Mouse (Mus musculus) heart, postnatal 0 days (tissue): Measurements from ENCODE around the gene Galp. TPM values are rescaled to one million over a fixed set of nuclear protein-coding genes. Genes with fewer than 3 reads are reported as not detected.
"Not testable (repeated sequence)": the region's sequence is repeated elsewhere in the genome, so short reads cannot be mapped to it uniquely, and the experiment has no call there.

ENCODE experiments used
- ATAC-seq: fragments of 200-750 bp; cut with Nextera tagmentation; 2 replicates; pipeline ENCODE4 v1.8.0; 2017; ENCODE audit warnings: low read depth, moderate number of reproducible peaks, moderate library complexity; ENCODE audit not compliant: insufficient read depth
- DNase-seq: peaks from one replicate; pipeline ENCODE4 v3.0.0-alpha.2; 2016; ENCODE audit warnings: low spot score
- H3K27ac ChIP-seq: fragments of 300-500 bp; sonication (generic); 2 replicates; pipeline ENCODE4 v1.5.1; 2014; ENCODE audit warnings: low read depth, mild to moderate bottlenecking
- H3K27me3 ChIP-seq: fragments of 300-500 bp; sonication (generic); 2 replicates; pipeline ENCODE4 v1.6.1; 2014; ENCODE audit warnings: low read length, mixed read lengths; ENCODE audit not compliant: control insufficient read depth, insufficient read depth
- H3K36me3 ChIP-seq: fragments of 300-500 bp; sonication (generic); replicated peaks from 2 replicates; pipeline ENCODE4 v1.6.1; 2014; ENCODE audit warnings: low read length, mixed read lengths; ENCODE audit not compliant: control insufficient read depth, insufficient read depth
- H3K4me1 ChIP-seq: fragments of 300-500 bp; sonication (generic); 2 replicates; pipeline ENCODE4 v1.6.1; 2014; ENCODE audit warnings: antibody characterized with exemption; ENCODE audit not compliant: control insufficient read depth, insufficient read depth
- H3K4me2 ChIP-seq: fragments of 300-500 bp; sonication (generic); 2 replicates; pipeline ENCODE4 v1.6.1; 2014; ENCODE audit warnings: low read depth, mild to moderate bottlenecking, low read length, moderate library complexity
- H3K4me3 ChIP-seq: fragments of 300-500 bp; sonication (generic); 2 replicates; pipeline ENCODE4 v1.5.1; 2014; ENCODE audit warnings: low read depth, low read length
- H3K9ac ChIP-seq: fragments of 300-500 bp; sonication (generic); replicated peaks from 2 replicates; pipeline ENCODE4 v1.6.1; 2014; ENCODE audit warnings: low read depth, low read length, mixed read lengths
- H3K9me3 ChIP-seq: fragments of 300-500 bp; sonication (generic); replicated peaks from 2 replicates; pipeline ENCODE4 v1.6.1; 2016; ENCODE audit warnings: low read length; ENCODE audit not compliant: control insufficient read depth
- CTCF ChIP-seq: IDR thresholded peaks from 2 replicates; pipeline ENCODE4 v1.5.1; 2016; ENCODE audit warnings: antibody characterized with exemption, control low read depth, low read depth
- EP300 ChIP-seq: IDR thresholded peaks from 2 replicates; pipeline ENCODE4 v1.6.1; 2016; ENCODE audit warnings: antibody characterized with exemption, low read depth
- WGBS: fragments of 180-500 bp; shearing (Covaris S2); extraction: QIAGEN DNeasy Blood & Tissue Kit; methylation state at CpG from one replicate; pipeline ENCODE4 v1.1.7; 2014; 5-methylcytosine and 5-hydroxymethylcytosine counted together
- polyA plus RNA-seq: library from polyadenylated mRNA; unstranded; fragments of >200 nt; fragmentation: Nextera tagmentation; extraction: Ambion mirVana; gene quantifications from 2 replicates; pipeline ENCODE4 v1.2.1, GENCODE M21; 2015
- total RNA-seq: library from RNA; depleted of rRNA; stranded (reverse); fragments of >200 nt; gene quantifications from 2 replicates; pipeline ENCODE4 v1.2.3, GENCODE M21; 2014; ENCODE audit warnings: low replicate concordance

The Galp gene
- total and polyA plus RNA-seq, 2 experiments from 2014 or later = not detected

- WGBS = 43% methylated on average over 5 of the region's 5 CpGs
- DNase-seq (no peak), ATAC-seq (no peak)
- H3K4me2 ChIP-seq = no peak overlapping the region
- H3K9me3 ChIP-seq = no peaks in the 10 kb centered on the region
- H3K9ac ChIP-seq = no peak overlapping the region
- H3K4me3 ChIP-seq = no peak overlapping the region
- H3K27ac ChIP-seq = no peak overlapping the region
- TF ChIP-seq EP300 (no peak), CTCF (no peak; the same call in 1 of the 2 replicates)
- H3K36me3 ChIP-seq = no peaks in the 10 kb centered on the region
- H3K4me1 ChIP-seq = no peaks in the 10 kb centered on the region
- H3K27me3 ChIP-seq = no peaks in the 10 kb centered on the region
Measured at GRCm38 (mm10) chr7:6213144-6213543, 16.3 kb downstream of the Galp start.

GRCm38 (mm10) chr7:6214691-6215090, 17.8 kb downstream of the Galp start:
- not testable (repeated sequence) for H3K4me3 ChIP-seq, H3K9ac ChIP-seq, H3K36me3 ChIP-seq, ATAC-seq, H3K4me1 ChIP-seq, H3K27ac ChIP-seq, H3K9me3 ChIP-seq, H3K27me3 ChIP-seq, H3K4me2 ChIP-seq, DNase-seq
- WGBS = 58% methylated on average over 3 of the region's 4 CpGs

GRCm38 (mm10) chr7:6220147-6220546, 23.3 kb downstream of the Galp start:
- no peak for DNase-seq
- WGBS = 57% methylated on average over 3 of the region's 3 CpGs

GRCm38 (mm10) chr7:6221978-6222377, 25.1 kb downstream of the Galp start, which contains the start of gene Zscan5b:
Gene Zscan5b (plus strand): TSS chr7:6222278.
- no peak within 1 kb of the TSS for H3K9ac ChIP-seq
- H3K27me3 ChIP-seq = no peaks in the 10 kb centered on the region
- H3K4me2 ChIP-seq = no peak within 1 kb of the TSS
- ATAC-seq = no peak
- no peak within 1 kb of the TSS for H3K27ac ChIP-seq
- H3K36me3 ChIP-seq = no peaks in the 10 kb centered on the region
- no peak within 1 kb of the TSS for H3K4me3 ChIP-seq
- no peak for DNase-seq
- H3K9me3 ChIP-seq = 0 out of 2 replicates have a peak, but pooled peaks cover 3% of the 10 kb centered on the region
- 87% methylated on average over 12 of the region's 12 CpGs for WGBS
- H3K4me1 ChIP-seq = no peaks in the 10 kb centered on the region
- TF ChIP-seq CTCF (no peak), EP300 (no peak)

More at GRCm38 (mm10) chr7:6220147-6220546, 23.3 kb downstream of the Galp start:
- no peaks in the 10 kb centered on the region for H3K4me1 ChIP-seq
- TF ChIP-seq EP300 (no peak), CTCF (no peak)
- no peaks in the 10 kb centered on the region for H3K36me3 ChIP-seq
- H3K9me3 ChIP-seq = 0 out of 2 replicates have a peak, but pooled peaks cover 2% of the 10 kb centered on the region
- H3K4me2 ChIP-seq = no peak overlapping the region
- H3K4me3 ChIP-seq = no peak overlapping the region
- no peaks in the 10 kb centered on the region for H3K27me3 ChIP-seq
- H3K9ac ChIP-seq = no peak overlapping the region
- no peak for ATAC-seq
- H3K27ac ChIP-seq = no peak overlapping the region

- H3K4me3 ChIP-seq, H3K27ac ChIP-seq, H3K9me3 ChIP-seq, H3K4me1 ChIP-seq, H3K9ac ChIP-seq, H3K36me3 ChIP-seq, ATAC-seq, H3K27me3 ChIP-seq, H3K4me2 ChIP-seq, DNase-seq: not testable (repeated sequence)
- 52% methylated on average over 8 of the region's 8 CpGs for WGBS
Measured at GRCm38 (mm10) chr7:6228491-6228890, 31.6 kb downstream of the Galp start.

GRCm38 (mm10) chr7:6239787-6240186, 42.9 kb downstream of the Galp start:
- ATAC-seq (no peak), DNase-seq (no peak)
- Histone ChIP-seq H3K9ac (no peak overlapping the region), H3K4me1 (no peaks in the 10 kb centered on the region), H3K27ac (no peak overlapping the region), H3K4me3 (no peak overlapping the region), H3K9me3 (no peaks in the 10 kb centered on the region), H3K36me3 (no peaks in the 10 kb centered on the region), H3K4me2 (no peak overlapping the region), H3K27me3 (no peaks in the 10 kb centered on the region)
- 44% methylated on average over 11 of the region's 11 CpGs for WGBS
- no peak for TF ChIP-seq CTCF
- no peak for TF ChIP-seq EP300
